Mouse (Mus musculus) testis, adult 2 months (tissue): ENCODE measurements around the gene Atp1a2.

Experiments used
- CTCF ChIP-seq: fragments of 200-500 bp; IDR thresholded peaks from 2 replicates; pipeline ENCODE4 v1.5.1; 2012; ENCODE audit warnings: low read depth, mild to moderate bottlenecking, inconsistent platforms, low read length, moderate library complexity; ENCODE audit not compliant: control insufficient read depth, insufficient read depth, insufficient replicate concordance
- POLR2A ChIP-seq: fragments of 200-500 bp; IDR thresholded peaks from 2 replicates; pipeline ENCODE4 v1.6.1; 2012; ENCODE audit warnings: low read depth, mild to moderate bottlenecking, inconsistent platforms, low read length, moderate library complexity; ENCODE audit not compliant: control insufficient read depth

DNA sequence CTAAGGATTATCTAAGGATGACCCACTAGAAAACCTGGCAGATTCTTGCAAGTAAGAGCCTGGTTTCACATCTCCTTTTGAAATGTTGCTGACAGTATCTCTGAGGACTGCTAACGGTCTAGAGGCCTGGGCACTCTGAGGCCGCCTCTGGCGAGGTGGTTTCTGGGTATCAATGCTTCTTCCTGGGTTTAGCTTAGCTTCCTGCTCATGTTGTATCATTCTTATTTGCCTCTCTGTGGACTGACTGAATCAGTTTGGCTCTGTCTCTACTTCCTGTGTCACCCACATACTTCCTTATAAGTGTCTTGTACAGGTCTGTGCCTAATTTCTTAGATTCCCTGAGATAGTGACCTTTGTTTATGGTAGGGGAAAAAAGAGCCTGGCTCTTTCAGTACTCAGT is 20.7 kb downstream of the Atp1a2 start:
- TF ChIP-seq CTCF (no peak), POLR2A (no peak)
